Mouse (Mus musculus) liver, embryonic 15.5 days (tissue): ENCODE results near the gene Myoc. TPM values are rescaled to one million over a fixed set of nuclear protein-coding genes. Genes with fewer than 3 reads are reported as not detected.

Experiments used
- ATAC-seq: fragments of 200-750 bp; cut with Nextera tagmentation; 2 replicates; pipeline ENCODE4 v1.8.0; 2017; ENCODE audit warnings: moderate number of reproducible peaks, mild to moderate bottlenecking, moderate library complexity; ENCODE audit not compliant: insufficient read depth
- H3K27ac ChIP-seq: fragments of 300-500 bp; sonication (generic); replicated peaks from 2 replicates; pipeline ENCODE4 v1.5.1; 2015; ENCODE audit warnings: mild to moderate bottlenecking, inconsistent platforms
- H3K27me3 ChIP-seq: fragments of 300-500 bp; sonication (generic); 2 replicates; pipeline ENCODE4 v1.6.1; 2015; ENCODE audit warnings: mild to moderate bottlenecking, inconsistent platforms
- H3K36me3 ChIP-seq: fragments of 300-500 bp; sonication (generic); replicated peaks from 2 replicates; pipeline ENCODE4 v1.6.1; 2015; ENCODE audit warnings: moderate library complexity, mild to moderate bottlenecking, inconsistent platforms
- H3K4me1 ChIP-seq: fragments of 300-500 bp; sonication (generic); replicated peaks from 2 replicates; pipeline ENCODE4 v1.6.1; 2015; ENCODE audit warnings: inconsistent platforms
- H3K4me2 ChIP-seq: fragments of 300-500 bp; sonication (generic); 2 replicates; pipeline ENCODE4 v1.6.1; 2015; ENCODE audit warnings: moderate library complexity, mild to moderate bottlenecking, inconsistent platforms
- H3K4me3 ChIP-seq: fragments of 300-500 bp; sonication (generic); replicated peaks from 2 replicates; pipeline ENCODE4 v1.5.1; 2015; ENCODE audit warnings: mild to moderate bottlenecking, inconsistent platforms
- H3K9ac ChIP-seq: fragments of 300-500 bp; sonication (generic); 2 replicates; pipeline ENCODE4 v1.6.1; 2015; ENCODE audit warnings: moderate library complexity, mild to moderate bottlenecking, inconsistent platforms
- H3K9me3 ChIP-seq: fragments of 300-500 bp; sonication (generic); replicated peaks from 2 replicates; pipeline ENCODE4 v1.6.1; 2016; ENCODE audit warnings: inconsistent platforms
- WGBS: fragments of 180-500 bp; shearing (Covaris S2); methylation state at CpG from one replicate; pipeline ENCODE4 v1.1.7; 2015; ENCODE audit warnings: mixed read lengths; ENCODE audit not compliant: insufficient replicate concordance; 5-methylcytosine and 5-hydroxymethylcytosine counted together
- microRNA-seq: library from miRNA; unstranded; fragments of <30 nt; microRNA quantifications from one replicate; pipeline ENCODE4, GENCODE M21; 2016
- polyA plus RNA-seq: library from polyadenylated mRNA; unstranded; fragments of >200 nt; fragmentation: Nextera tagmentation; extraction: Ambion mirVana; gene quantifications from 2 replicates; pipeline ENCODE4 v1.2.1, GENCODE M21; 2015

The Myoc gene
- polyA plus RNA-seq, 1 experiment from 2014 or later = not detected

DNA sequence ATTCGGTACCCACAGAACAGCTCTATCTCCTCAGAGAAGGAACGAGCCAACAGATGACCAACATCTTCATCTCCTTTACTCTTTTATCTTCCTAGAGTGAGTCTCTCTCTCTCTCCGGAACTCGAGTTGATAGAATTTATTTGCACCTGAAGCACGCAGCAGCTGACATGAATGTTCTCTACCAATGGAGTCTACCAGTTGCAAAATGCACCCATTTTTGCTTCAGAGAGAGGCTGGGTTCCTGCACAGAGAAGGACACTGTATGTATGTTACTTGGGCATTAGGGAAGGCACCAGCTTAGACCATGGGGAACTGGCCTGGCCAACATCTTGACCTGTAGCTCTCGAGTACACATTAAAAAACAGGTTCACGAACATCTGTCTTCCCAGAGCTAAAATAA, 19.2 kb downstream of the Myoc start, which contains the start of gene Myocos:
Gene Myocos (minus strand): TSS at position 101 of the 400 bp plus-strand sequence.
- Histone ChIP-seq H3K9ac (no peak within 1 kb of the TSS), H3K36me3 (no peaks in the 10 kb centered on the region), H3K4me2 (no peak within 1 kb of the TSS), H3K4me1 (peaks cover 4% of the 10 kb centered on the region; the same call in 1 of the 2 replicates), H3K4me3 (no peak within 1 kb of the TSS), H3K27ac (no peak within 1 kb of the TSS), H3K9me3 (no peaks in the 10 kb centered on the region), H3K27me3 (no peaks in the 10 kb centered on the region)
- ATAC-seq = no peak
- 70% methylated on average over 7 of the region's 7 CpGs for WGBS

DNA sequence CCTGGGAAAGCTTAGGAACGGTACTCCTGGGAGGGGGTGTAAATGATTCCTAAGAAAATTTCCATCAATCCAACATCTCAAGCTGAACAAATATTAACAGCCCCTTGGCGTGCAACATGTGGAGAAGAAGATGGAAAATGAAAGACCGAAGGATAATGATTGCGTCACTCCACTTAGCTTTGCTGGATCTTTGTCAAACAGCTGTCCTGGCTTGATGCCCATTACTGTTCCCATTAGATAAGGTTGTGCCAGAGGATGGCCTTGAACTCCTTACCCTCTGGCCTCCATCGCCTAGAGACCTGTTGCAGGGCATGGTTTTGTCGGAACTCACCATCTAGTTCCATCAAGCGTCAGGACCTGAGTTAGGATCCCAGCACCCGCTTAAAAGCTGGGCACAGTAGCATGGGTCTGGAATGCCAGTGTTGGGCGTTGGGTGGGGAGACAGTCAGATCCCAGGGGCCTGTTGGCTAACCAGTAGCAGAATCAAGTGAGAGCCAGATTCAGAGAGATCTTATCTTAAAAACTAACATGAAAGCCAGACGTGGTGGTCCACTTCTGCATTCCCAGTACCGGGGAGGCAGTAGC, 21.4 kb downstream of the Myoc start:
- Histone ChIP-seq H3K9ac (no peak overlapping the region), H3K36me3 (no peaks in the 10 kb centered on the region), H3K27ac (no peak overlapping the region), H3K4me1 (peaks cover 4% of the 10 kb centered on the region; the same call in 1 of the 2 replicates), H3K27me3 (no peaks in the 10 kb centered on the region), H3K4me2 (no peak overlapping the region), H3K9me3 (no peaks in the 10 kb centered on the region), H3K4me3 (no peak overlapping the region)
- ATAC-seq = no peak
- WGBS = 58% methylated on average over 11 of the region's 11 CpGs

DNA sequence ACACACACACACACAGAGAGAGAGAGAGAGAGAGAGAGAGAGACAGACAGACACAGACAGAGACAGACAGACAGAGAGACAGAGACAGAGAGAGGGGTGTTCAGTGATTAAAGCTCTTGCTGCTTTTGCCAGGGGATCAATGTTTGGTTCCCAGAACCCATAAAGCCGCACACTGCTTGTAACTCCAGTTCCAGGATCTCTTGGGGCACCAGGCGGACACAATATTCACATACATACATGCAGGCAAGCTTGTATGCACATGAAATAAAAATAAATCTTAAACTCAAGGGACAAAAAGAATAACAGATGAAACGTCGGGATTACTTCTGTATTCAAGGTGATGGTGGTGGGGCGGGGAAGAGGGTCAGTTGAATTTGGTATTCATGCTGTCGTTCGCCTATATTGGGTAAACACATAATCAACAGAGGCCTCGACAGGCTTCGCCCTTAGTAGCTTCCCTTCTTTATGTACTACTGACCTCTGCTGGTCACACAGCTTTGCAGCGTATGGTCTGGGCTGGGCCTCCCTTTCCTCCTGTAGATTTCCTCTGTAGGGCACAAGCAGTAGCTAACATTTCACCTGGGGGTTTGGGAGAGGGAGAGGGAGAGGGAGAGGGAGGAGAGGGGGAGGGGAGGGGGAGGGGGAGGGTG, 26.0 kb downstream of the Myoc start:
- H3K27ac ChIP-seq = no peak overlapping the region
- ATAC-seq = peak; percentile 86
- H3K4me3 ChIP-seq = no peak overlapping the region; the same call in 1 of the 2 replicates
- 12% methylated on average over 10 of the region's 10 CpGs for WGBS
- peaks cover 8% of the 10 kb centered on the region; the same call in 1 of the 2 replicates for H3K4me1 ChIP-seq
- no peaks in the 10 kb centered on the region for H3K27me3 ChIP-seq
- no peaks in the 10 kb centered on the region for H3K9me3 ChIP-seq
- no peak overlapping the region for H3K9ac ChIP-seq
- H3K4me2 ChIP-seq = peak overlapping the region; percentile 61; the same call in 1 of the 2 replicates
- 0 out of 2 replicates have a peak, but pooled peaks cover 6% of the 10 kb centered on the region for H3K36me3 ChIP-seq

DNA sequence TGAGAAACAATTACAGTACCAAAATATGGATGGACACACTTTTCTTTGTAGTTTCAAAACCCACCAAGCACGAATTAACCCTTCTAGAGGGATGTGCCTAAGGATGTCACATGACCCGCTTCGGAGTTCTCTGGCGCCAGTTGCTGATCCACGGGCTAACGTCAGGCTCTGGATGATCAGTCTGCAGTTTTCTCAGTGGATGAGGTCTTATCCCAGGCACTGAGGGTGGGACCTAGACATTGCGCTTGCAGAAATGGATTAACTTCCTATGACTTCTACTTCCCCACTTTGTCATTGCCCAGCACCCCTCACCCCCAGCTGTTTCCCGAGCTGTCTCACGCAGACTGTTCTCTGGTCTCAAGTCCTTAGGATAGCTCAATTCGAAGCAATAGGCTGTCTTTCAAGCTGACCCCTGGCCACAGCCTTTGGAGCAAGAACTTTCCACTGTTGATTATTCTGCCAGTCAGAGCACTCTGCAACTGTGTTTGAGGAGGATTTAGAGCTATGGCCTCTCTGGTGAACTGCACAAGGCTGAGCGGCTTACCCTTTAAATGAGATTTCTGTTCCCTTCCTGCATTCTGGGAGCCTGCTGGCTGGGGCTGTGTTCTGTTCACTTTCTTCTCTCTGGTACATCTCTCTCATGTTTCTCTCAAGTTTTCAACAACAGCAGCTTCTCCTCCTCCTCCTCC, 26.7 kb downstream of the Myoc start:
- Histone ChIP-seq H3K4me3 (peak overlapping the region; percentile 26; the same call in 1 of the 2 replicates), H3K27ac (no peak overlapping the region), H3K27me3 (no peaks in the 10 kb centered on the region), H3K9ac (no peak overlapping the region), H3K36me3 (peaks cover 12% of the 10 kb centered on the region; the same call in 1 of the 2 replicates), H3K4me1 (peaks cover 4% of the 10 kb centered on the region; the same call in 1 of the 2 replicates), H3K9me3 (no peaks in the 10 kb centered on the region), H3K4me2 (peak overlapping the region; percentile 61)
- ATAC-seq = peak; percentile 74
- WGBS = 5% methylated on average over 11 of the region's 11 CpGs

DNA sequence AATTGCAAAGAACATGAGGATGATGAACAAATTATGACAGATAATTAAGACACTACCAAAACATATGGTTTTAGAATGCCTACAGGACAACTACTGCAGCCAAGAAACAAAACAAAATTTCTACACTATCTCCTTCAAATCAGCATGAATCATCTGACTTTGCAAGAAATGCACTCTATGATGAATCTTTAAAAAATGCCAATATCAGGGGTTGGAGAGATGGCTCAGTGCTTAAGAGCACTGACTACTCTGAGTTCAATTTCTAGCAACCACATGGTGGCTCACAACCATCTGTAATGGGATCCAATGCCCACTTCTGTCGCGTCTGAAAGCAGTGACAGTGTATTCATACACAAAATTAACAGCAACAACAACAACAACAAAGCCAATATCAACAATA, 54.8 kb downstream of the Myoc start:
- Histone ChIP-seq H3K36me3 (peaks cover 84% of the 10 kb centered on the region), H3K27me3 (no peaks in the 10 kb centered on the region), H3K27ac (no peak overlapping the region), H3K9me3 (no peaks in the 10 kb centered on the region), H3K9ac (no peak overlapping the region), H3K4me1 (no peaks in the 10 kb centered on the region), H3K4me3 (no peak overlapping the region), H3K4me2 (no peak overlapping the region)
- WGBS = 76% methylated on average over 2 of the region's 2 CpGs
- ATAC-seq = no peak

DNA sequence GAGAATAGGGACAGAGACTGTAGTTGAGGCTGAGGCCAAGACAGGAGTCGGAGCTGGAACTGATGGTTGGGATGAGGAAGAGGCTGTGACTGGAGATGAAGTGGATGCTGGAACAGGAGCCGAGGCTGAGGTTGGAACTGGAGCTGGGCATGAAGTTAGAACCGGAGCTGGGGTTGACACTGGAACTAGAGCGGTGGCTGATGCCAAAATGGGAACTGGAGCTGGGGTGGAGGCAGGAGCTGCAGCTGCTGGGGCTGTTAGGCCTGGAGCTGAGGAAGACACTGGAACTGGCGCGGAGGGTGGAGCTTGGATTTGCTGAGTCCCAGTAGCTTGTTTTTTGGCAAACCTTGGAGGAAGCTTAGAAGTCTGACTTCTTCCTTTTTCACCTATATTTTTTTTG, 58.9 kb downstream of the Myoc start:
- H3K27ac ChIP-seq = no peak overlapping the region
- no peak overlapping the region for H3K4me3 ChIP-seq
- no peak for ATAC-seq
- no peak overlapping the region for H3K4me2 ChIP-seq
- H3K36me3 ChIP-seq = peaks cover 77% of the 10 kb centered on the region
- no peak overlapping the region for H3K9ac ChIP-seq
- 93% methylated on average over 6 of the region's 6 CpGs for WGBS
- H3K27me3 ChIP-seq = no peaks in the 10 kb centered on the region
- no peaks in the 10 kb centered on the region for H3K4me1 ChIP-seq
- no peaks in the 10 kb centered on the region for H3K9me3 ChIP-seq

Small RNAs within 50 kb of the gene (microRNA-seq; reads per million reads assigned to microRNA genes)
- gene Gm27616 = not detected

Other genes starting within 250 kb of the Myoc start
- 0.97 and 1.2 TPM in 2 replicates for gene Dnm3, start 161.1 kb upstream of the Myoc start, polyA plus RNA-seq
- gene Mettl13, start 90.6 kb upstream of the Myoc start, polyA plus RNA-seq = 8.5 and 9.1 TPM in 2 replicates
- 11.4 and 14.6 TPM in 2 replicates for gene Vamp4, start 68.6 kb upstream of the Myoc start, polyA plus RNA-seq
- gene Myocos, start 19.1 kb downstream of the Myoc start, polyA plus RNA-seq = not detected in 2 replicates
- 32.9 and 33.4 TPM in 2 replicates for gene Prrc2c, start 101.4 kb downstream of the Myoc start, polyA plus RNA-seq
- gene Fmo4, start 174.8 kb downstream of the Myoc start, polyA plus RNA-seq = 3.3 and 4.1 TPM in 2 replicates
- 29.4 and 34.5 TPM in 2 replicates for gene Fmo1, start 227.5 kb downstream of the Myoc start, polyA plus RNA-seq